Mouse (Mus musculus): ENCODE results near the gene Asphd1.
"Not testable (repeated sequence)": the region's sequence is repeated elsewhere in the genome, so short reads cannot be mapped to it uniquely, and the experiment has no call there.

Asphd1 gene

DNA sequence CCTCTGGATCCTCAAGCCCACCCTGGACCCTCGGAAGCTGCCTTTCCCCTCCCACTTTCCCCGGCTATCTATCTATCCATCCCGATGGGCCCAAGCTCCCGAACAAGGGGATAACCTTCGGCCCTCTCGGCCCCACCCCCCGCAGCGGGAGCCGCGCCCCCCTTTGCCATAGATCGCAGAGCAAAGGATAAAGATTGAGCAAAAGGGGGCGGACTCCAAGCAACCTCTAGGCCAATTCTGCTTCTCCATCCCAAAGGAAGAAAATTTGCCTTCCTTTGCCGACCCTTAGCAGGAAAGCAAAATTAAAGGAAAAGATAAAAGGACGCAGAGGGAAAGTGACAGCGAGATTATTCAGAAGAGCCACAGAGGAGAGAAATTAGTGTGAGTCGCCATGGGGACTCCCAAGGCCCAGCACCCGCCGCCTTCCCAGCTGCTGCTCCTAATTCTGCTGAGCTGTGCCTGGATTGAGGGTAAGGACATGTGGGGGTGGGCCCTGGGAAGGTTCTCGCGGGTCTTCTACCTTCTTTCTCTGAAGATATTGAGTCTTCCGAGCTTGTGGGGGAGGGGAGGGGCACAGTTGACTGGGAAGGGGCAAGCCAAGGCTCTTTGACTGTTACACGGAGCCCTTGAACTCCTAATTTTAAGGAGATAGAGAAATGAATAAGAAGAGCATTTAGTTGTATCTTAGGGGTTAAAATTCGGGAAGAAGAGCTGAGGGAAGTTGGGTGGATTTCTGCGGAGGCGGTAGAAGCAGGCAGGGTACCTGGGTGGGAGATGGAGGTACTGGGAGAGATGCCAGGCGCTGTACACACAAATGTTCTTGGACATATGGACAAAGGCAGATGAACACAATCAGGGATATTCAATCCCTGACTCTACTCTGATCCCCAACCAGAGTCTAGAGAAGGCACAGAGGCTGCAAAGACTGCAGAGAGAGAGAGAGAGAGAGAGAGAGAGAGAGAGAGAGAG is 1.5 kb upstream of the Asphd1 start:
- no peak for DNase-seq (ENCODE audit: low spot score in 2 of 2)

DNA sequence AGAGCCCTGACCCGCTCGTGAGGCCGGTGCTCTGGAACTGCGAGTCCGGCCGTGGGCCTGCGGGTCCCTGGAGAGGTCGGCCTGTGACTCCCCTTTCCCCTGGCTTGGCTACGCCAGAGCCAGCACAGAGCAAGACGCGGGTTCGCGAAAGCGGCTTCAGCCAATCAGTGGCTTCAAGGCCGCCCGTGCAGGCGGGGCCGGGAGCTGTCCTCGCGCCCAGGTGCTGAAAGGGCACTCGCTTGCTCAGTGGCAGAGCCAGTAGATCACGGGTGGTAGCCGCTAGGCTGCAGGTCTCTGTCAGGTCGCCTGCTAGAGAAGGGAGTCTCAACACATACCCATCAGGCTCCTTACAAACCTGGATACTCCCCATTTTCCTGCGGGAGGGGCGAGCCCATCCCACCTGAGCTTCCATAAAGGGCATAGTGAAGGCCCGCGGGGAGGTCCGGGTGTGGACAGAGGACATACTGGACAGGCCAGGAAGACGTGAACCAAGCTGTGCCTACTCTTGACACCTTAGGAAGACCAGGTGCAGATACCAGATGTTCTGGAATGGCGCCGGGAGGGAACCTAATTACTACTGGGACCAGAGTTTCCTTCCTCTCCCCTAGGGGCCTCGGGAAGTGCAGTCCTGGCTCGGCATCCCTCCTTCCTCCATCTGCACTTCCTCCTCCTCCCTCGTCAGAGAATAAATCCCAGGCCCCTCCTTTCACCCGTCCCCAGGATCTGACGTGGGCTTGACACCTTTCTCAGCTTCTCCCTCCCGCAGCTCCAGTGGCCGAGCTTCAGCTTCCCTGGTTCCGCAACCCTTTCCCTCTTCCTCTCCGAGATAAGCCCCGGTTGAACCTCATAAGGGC is 638 bp upstream of the Asphd1 start, which contains the start of gene Sez6l2:
Sez6l2 (plus strand) TSS at position 771 of the 854 bp plus-strand sequence.
- DNase-seq (ENCODE audit: low spot score in 2 of 2): peak; percentile 78

DNA sequence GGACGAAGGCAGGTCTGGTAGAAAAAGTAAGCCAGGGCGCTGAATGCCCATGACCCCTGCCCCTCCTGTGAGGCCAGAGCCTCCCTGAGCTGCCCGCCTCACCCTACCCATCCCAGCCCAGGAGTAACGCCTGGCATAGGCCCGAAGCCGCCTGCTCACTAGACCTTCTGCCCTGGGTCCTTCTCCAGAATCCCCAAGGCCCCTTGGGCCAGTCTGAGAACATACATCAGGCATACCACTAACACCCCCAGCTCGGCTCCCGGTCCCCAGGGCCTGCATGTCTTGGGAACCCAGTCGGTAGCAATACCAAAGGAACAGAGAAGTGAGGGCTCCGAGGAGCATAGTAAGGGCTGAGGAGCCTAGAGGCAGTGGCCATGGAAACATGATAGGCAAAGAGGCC is 756 bp downstream of the Asphd1 start:
- DNase-seq (ENCODE audit: low spot score in 2 of 2): no peak

DNA sequence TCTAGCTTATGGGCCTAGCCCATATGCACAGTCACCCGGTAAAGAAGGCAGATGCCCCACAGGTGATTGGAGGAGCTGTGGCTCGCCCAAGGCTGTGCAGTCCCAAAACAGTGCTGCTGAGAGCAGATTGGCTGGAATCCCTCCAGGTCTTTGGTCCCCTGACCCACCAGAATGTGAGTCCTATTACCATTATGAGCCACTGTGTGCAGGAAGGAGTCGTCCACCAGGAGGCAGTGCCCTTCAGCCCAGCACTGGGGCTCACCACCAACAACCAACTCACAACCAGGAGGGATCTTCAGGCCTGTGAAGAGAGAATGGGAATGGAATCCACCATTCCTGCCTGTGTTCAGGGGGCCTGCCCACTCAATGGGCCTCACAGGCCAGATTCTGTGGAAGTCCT is 2.9 kb downstream of the Asphd1 start:
- DNase-seq (ENCODE audit: low spot score in 2 of 2): peak in 1 of 2 experiments; percentile 27

DNA sequence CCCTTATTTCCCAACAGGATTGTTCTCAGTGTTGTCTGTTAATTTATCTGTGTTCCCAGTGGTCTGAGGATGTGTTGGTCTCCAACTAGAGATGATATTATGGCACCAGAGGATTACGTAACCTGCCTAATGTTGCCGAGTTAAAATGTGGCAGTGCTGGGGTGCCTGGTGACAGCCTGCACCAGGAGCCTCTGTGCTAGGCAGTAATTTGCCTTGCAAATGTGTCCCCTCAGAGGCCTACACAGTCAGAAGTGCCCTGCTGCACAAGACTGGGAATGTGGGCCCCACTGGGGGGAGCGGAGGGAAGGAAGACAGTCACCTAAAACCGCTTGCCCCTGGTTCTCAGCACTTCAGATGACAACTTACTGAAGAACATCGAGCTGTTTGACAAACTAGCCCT is 7.6 kb downstream of the Asphd1 start:
- no peak for DNase-seq (ENCODE audit: low spot score in 2 of 2)

DNA sequence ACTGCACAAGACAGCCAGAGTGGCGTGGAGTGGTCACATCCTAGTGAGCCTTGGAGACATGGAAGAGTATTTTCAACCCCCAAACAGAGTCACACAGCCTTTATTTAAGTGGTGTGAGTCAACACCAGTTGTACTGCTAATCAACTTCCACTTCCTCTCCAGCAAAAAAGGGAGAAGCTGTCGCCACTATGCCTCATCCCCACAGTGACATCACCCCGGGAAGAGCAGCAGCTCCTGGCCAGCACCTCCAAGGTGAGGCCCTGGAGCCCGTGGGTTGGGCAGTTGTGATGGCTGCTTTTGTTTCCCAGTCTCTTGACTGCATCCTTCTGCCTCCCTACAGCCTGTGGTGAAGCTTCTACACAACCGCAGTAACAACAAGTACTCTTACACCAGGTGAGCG is 8.2 kb downstream of the Asphd1 start:
- no peak for DNase-seq (ENCODE audit: low spot score in 2 of 2)

GRCm38 (mm10) chr7:126932652-126933051 is 16.7 kb downstream of the Asphd1 start:
- DNase-seq (ENCODE audit: low spot score in 2 of 2): no peak

- no peak for DNase-seq (ENCODE audit: low spot score in 2 of 2)
Observed at GRCm38 (mm10) chr7:126929046-126929445, 20.3 kb downstream of the Asphd1 start.

DNA sequence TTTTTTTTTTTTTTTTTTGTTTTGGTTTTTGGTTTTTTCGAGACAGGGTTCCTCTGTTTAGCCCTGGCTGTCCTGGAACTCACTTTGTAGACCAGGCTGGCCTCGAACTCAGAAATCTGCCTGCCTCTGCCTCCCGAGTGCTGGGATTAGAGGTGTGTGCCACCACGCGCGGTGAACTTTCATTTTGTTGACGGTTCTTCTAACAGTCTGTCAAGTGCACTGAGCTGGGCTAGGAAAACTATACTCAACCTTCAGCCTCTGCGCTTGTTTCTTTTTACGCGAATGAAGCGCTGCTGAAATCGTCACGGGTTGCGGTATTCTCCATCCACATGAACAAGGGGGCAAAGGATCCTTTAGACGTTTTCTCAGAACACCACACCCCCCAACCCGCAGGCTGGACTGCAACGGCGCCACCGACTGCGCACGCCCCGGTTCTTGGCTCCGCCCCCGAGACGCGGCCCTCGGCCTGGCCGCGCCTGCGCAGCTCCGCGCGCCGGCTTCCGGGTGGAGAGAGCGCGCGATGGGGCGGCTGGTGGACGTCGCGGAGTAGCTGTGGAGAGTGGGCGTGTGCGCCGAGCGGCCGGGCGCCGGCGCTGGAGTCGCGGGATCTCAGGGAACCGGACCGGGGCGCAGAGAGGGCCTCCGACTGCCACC is 20.9 kb downstream of the Asphd1 start, which contains the start of gene Kctd13:
Kctd13 (plus strand) TSS at position 496 of the 654 bp plus-strand sequence.
- DNase-seq (ENCODE audit: low spot score in 2 of 2): peak; percentile 93

DNA sequence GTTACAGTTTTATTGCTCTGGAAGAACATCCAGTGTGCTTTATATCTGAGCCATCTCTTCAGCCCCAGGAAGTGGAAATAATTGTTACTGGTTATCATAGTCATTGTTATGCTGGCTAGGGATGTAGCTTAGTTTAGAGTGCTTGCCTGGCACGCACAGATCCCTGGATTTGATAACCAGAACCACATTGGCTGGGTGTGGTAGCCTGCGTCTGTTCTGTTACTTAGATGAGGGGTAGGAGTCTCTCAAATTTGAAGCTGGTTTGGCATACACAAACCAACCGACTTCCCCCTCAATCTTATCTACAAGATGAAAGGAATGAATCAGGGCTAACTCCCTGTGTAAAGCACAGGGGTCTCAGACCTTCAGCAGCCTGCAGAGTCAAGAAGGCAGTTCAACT is 23.1 kb downstream of the Asphd1 start:
- no peak for DNase-seq (ENCODE audit: low spot score in 2 of 2)

DNA sequence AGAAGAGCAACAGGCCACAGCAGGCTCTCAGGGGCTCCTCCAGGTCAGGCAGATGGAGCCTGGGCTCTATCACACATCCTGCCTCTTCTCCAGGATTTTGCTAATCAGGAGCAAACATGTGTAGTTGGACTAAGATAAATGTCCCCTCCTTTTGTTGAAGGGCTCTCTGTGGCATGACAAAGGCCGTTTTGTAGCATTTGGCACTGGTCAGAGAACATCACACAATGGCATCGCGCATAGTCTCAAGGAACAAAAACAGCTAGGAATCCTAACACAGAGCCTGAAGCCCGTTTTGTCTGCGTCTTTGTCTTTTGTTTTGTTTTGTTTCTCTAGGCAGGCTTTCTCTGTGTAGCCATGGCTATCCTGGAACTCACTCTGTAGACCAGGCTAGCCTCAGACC is 25.4 kb downstream of the Asphd1 start:
- no peak for DNase-seq (ENCODE audit: low spot score in 2 of 2)

GRCm38 (mm10) chr7:126922624-126923060 is 26.7 kb downstream of the Asphd1 start, which contains the start of gene Tmem219:
Gene Tmem219, minus strand, starts transcription at chr7:126922917.
- no peak for DNase-seq (ENCODE audit: low spot score in 2 of 2)

DNA sequence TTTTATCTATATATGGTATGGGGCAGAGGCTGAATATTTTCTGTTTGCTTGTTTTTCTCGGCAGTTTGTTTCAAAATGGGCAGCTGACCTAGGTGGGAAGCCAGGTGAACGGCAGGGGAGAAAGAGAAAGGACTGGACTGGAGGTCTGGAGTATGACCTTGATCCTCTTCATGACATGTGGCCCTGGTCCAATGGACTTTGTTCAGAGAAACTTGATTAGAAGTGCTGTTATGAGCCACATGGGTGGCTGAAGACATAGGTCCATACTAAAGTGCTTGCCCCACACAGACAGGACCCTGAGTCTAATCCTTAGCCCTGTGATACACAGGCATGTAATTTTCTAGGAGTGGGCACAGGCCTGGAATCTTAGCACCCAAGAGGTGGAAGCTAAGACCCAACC is 27.8 kb downstream of the Asphd1 start:
- DNase-seq (ENCODE audit: low spot score in 2 of 2): no peak

- DNase-seq (ENCODE audit: low spot score in 2 of 2): no peak
Observed at GRCm38 (mm10) chr7:126919973-126920372, 29.4 kb downstream of the Asphd1 start.

DNA sequence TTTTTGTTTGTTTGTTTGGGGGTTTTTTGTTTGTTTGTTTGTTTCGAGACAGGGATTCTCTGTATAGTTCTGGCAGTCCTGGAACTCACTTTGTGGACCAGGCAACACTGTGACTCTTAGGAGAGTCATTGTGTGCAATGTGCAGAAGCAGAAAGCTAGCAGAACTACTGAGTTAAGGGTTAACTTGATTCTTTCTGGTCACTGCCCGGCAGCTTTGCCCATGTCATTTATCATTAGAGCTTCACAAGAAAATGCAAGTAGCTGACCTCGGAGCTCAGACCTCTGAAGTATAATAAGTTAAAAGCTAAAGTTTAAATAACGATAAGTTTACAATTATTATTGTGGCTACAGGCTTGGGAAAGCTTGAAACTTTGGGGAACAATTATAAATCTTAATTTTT is 31.0 kb downstream of the Asphd1 start:
- not testable (repeated sequence) for DNase-seq (ENCODE audit: low spot score in 2 of 2)

DNA sequence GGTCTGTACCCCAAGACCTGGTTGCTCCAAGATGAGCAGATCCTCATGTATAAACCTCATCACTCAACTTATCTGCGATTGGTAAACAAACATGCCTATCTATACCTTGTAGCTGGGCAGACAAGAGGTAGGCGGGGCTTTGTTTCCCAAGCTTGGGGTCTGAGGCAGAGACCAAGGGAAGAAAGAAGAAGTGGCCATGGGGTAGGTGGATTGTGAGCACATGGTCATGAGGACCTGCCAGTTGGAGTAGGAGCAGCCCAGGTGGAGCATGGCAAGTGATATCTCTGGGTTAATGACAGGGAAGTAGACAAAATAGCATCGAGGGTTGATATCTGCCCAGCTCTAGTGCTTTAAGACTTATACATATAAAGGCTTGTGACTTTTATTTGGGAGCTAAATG is 34.5 kb downstream of the Asphd1 start:
- no peak for DNase-seq (ENCODE audit: low spot score in 2 of 2)

- no peak for DNase-seq (ENCODE audit: low spot score in 2 of 2)
Observed at GRCm38 (mm10) chr7:126905590-126905989, 43.8 kb downstream of the Asphd1 start.

DNA sequence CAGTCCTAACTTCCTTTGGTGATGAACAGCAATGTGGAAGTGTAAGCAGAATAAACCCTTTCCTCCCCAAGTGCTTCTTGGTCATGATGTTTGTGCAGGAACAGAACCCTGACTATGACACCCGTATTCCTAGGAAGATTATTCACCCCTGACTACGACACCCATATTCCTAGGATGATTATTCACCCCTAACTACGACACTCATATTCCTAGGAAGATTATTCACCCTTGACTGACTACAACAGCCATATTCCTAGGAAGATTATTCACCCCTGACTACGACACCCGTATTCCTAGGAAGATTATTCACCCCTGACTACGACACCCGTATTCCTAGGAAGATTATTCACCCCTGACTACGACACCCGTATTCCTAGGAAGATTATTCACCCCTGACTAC is 49.6 kb downstream of the Asphd1 start:
- not testable (repeated sequence) for DNase-seq (ENCODE audit: low spot score in 2 of 2)

DNA sequence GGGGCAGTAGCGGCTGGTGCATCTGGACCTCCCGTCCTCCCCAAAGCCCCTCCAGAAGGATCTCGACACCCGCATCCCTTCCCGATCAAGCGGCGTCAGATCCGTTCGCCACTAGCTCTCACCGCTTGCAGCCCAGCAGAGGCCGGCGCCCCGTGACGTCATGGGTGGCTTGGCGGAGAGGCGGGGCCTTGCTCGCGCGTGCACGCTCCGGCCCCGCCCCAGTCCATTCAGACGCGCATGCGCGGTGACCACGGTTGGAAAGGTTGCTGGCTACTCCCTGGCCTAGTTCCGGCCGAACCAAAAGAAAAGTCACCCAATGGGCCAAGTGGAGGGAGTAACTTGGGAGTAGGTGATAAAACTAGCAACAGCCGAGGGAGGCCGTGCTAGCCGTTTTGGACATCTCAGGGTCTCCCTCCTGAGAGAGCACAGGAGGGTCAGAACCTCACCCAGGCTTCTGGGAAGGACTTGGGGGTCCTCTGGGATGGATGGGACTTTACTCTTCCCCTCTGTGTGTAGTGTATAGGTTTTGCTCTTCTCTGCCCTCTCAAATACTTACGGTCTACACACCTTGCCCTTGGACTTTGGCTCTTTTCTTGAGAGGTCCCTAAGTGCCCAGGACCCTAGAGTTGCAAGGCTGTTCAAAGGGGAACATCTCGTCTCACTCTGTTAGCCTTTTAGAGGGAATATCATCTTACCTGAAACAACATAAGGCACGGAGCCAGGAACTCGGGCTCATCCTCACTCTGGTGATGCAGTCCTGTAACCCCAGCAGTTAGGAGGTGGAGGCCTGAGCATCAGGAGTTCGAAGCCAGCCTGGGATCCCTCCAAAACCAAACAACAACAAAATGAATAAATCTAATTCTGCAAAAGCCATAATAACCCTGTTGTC is 51.0 kb downstream of the Asphd1 start:
- peak; percentile 91 to 92 for DNase-seq (ENCODE audit: low spot score in 2 of 2)

- peak; percentile 47 to 56 for DNase-seq (ENCODE audit: low spot score in 2 of 2)
Observed at GRCm38 (mm10) chr7:126897390-126898101, 51.8 kb downstream of the Asphd1 start.
